Mouse (Mus musculus) right cerebral cortex, postnatal 36 days (tissue): Measurements from ENCODE around the gene Mink1.
"Not testable (repeated sequence)": the region's sequence is repeated elsewhere in the genome, so short reads cannot be mapped to it uniquely, and the experiment has no call there.

ENCODE experiments used
- DNase-seq, 2 experiments: peaks; one replicate each; pipeline ENCODE4 v3.0.0; 2022; ENCODE audit warnings: low spot score in 2 of 2, mixed read lengths in 1 of 2

The Mink1 gene

DNA sequence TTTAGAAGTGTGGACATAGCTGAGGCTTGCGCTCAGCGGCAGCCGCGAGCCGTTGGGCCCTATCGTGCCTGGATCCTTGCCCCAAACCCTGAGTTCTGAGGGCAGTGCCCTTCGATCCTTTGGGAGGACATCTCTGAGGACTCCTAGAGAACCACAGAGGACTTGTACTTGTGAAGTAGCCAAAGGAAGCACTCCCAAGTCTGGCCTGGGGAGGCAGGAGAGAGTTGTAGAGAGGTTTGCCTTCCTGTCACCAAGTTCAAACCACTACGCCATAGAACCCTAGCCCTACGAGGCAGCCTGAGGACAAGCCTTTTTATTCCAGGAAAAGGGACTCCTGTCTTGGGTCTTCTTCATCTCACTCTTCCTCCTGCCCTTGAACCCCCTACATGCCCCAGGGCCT, 5.1 kb upstream of the Mink1 start:
- no peak for DNase-seq

DNA sequence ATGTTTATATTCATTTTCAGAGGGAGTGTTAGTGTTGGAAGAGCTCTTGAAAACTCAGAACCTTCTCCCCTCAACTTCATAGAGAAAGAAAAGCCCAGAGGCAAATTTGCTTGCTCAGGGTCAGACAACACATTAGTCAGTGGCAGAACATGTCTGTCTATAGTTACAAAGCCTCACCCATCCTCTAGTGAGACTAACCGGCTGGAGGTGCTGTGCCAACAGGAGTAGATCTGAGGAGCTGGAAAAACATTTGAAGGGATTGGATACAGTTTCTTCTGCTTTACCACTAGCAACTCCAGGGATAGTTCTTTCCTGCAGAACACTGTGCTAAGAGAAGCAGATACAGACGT, 769 bp upstream of the Mink1 start:
- no peak for DNase-seq

DNA sequence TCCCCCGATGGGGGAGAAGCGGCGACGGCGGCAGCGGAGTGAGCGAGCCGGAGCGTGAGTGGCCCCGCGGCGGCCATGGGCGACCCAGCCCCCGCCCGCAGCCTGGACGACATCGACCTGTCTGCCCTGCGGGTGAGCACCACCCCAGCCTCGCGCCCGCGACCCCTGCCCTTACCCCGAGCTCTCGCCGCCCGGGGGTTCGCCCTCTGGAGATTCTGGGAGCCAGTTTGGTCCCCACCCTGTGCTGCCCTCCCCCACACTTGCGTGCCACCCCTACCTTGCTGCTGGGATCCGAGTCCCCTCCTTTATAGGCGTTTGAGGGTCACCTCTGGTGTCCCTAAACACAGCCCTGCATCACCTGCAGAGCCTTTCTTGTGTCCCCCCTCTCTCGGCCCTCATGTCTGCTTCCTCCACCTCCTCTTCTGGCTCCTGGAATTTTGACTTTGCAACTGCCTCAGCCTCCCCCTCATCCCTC, 351 bp downstream of the Mink1 start:
- no peak for DNase-seq

- DNase-seq: no peak
Observed at GRCm38 (mm10) chr11:70563470-70564275, 992 bp downstream of the Mink1 start.

GRCm38 (mm10) chr11:70564276-70564873, 1.7 kb downstream of the Mink1 start:
- DNase-seq: no peak

- DNase-seq: no peak
Observed at GRCm38 (mm10) chr11:70566586-70566985, 3.9 kb downstream of the Mink1 start.

DNA sequence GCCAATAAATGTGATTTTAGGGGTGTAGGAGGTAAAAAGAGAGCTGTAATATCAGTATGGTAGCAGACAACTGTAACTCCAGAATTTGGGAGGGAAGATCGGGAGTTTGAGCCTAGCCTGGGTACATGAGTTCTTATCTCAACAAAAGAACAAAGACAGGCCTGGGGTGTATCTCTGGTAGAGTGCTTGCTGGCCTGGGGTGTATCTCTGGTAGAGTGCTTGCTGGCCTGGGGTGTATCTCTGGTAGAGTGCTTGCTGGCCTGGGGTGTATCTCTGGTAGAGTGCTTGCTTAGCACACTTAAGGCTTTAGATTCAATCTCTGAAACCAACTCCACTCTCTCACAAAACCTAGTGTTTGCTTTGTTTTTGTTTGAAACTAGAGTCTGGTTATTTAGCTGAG, 7.9 kb downstream of the Mink1 start:
- DNase-seq: not testable (repeated sequence)

GRCm38 (mm10) chr11:70571641-70572040, 9.0 kb downstream of the Mink1 start:
- peak in 1 of 2 experiments; percentile 39 for DNase-seq

DNA sequence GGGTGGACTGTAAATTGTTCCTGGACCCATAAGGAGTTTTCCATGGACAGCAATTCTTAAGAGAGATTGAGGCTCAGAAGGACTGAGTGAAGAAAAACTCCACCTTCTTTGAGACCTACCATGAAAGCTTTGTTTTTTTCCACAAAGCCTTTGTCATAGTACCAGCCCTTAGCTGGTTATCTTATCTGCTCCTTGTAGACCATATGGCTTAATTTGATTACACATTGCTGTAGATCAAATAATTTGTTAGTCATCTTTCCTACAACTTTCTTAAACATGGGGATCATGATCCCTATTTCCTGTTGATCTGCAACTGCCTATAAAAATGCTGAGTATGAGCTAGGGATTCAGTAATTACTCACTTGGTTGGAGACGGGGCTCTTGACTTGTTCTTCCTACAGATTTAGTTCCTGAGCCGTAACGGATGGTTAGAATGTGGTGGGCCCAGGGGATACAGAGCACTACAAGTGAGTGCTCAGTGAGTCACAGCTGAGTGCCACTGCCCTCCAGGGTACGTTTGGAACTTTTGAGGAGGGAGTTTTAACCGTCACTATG, 9.7 kb downstream of the Mink1 start:
- DNase-seq: no peak

DNA sequence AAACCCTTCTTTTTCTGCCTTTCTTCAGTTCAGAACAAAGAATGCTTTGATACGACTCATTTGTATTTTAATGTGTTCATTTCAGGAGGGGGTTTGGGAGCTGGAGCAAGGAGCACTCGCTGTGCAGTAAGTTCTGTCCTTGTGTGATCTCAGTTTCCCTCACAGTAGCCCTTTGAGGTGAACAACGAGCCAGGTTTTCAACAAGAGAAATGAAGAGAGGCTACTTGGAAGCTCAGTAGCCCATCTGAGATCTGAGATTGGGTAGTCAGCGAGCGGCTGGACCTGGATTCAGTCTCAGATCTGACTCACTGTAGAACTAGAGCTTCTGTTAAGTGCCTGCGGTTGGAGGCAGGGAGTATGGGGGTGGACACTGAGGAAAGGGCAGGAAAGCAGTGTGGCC, 11.2 kb downstream of the Mink1 start:
- no peak for DNase-seq

- DNase-seq: no peak
Observed at GRCm38 (mm10) chr11:70577201-70577600, 14.5 kb downstream of the Mink1 start.

DNA sequence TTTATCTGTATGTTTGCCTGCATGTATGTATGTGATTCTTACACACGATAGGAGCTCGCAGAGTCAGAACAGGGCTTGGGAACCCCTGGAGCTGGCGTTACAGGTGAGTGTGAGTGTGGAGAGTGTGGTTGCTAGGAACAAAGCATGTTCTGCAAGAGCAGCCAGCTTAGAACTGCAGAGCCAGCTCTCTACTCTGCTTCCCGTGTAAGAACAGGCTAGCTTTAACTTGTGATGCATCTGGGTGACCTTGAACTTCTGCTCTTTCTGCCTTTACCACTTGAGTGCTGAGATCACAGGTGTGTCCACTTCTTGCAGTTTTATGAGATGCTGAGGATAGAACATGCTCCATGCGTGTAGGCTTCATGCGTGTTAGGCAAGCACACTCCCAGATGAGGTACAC, 16.3 kb downstream of the Mink1 start:
- DNase-seq: no peak

DNA sequence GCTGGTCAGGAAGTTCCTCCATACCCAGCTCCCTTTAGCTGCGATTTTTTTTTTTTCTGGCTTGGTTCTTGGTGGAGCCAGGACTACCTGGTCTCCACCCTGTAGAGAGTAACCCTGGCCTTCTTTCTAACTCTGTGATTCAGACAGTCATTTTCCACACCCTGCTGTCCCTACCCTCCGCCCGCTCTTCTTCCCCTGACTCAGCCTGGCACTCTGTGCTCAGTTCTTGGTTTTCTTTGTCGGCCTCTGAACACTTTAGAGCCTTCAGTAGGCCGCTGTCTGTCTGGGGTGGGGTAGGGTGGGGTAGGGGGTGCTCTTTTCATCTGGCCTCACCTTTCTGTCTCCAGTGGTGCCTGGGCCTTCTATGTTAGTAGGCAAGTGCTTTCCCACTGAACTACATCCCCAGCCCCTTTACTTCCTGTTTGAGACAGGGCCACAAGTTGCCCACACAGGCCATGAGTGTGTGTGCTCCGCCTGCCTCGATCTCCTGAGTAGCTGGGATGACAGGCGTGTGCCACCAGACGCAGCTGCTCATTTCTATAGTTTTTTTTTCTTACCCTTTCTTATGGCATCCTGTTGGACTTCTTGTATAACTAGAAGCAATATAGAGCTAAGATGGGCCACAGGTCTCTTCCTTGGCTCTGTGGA, 17.2 kb downstream of the Mink1 start:
- no peak for DNase-seq

- no peak for DNase-seq
Observed at GRCm38 (mm10) chr11:70580358-70580720, 17.7 kb downstream of the Mink1 start.

DNA sequence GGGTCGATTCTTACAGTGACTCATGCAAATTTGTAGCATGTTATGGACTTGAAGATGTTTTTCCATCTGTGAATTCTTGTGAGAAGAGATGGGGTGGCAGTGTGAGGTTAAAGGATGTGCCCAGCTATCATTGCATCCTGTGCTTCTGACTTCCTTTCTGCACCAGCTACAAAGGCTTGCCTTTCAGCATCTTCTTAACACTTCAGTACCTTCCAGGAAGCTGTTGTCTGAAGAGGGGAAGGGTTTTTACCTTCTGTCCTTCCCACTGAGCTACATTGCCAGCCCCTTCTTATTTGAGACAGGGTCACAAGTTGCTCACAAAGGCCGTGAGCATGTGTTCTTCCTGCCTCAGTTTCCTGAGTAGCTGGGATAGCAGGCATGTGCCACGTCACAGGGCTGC, 18.2 kb downstream of the Mink1 start:
- DNase-seq: no peak

DNA sequence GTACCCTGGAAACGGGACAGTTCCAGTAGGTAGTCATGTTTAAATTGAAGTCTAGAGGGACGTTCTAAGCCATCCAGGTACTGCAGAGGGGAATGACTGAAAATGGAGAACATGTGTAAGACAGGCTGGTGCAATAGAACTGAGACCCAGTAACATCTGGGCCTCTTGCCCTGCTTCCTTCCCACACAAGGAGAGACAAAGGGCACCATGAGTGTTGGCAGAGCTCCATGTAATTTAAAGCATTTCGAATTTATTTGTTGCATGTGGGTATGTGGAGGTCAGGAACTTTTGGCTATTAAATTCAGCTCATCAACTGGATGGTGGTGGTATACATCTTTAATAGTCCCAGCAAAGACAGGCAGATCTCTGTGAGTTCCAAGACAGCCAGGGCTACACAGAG, 19.5 kb downstream of the Mink1 start:
- no peak for DNase-seq

GRCm38 (mm10) chr11:70583022-70583714, 20.5 kb downstream of the Mink1 start:
- no peak for DNase-seq

GRCm38 (mm10) chr11:70583775-70584174, 21.1 kb downstream of the Mink1 start:
- DNase-seq: no peak

GRCm38 (mm10) chr11:70585457-70585856, 22.8 kb downstream of the Mink1 start:
- DNase-seq: no peak

DNA sequence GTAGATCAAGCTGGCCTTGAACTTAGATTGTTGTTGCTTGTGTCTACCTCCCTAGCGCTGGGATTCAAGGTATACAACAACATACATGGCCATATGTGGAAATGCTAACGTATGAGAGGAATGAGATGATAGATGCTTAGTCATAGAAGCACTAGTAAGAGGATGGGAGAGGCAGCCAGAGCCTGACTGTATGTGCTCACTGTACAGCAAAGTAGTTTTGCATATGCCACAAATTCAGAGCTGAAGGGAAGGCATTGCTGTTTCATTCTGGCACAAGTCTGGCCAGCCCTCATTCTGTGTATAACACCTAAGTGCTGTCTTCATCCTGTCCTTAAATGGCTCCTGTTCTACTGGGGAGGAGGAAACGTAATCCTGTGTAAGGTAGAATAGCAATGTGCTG, 23.6 kb downstream of the Mink1 start:
- no peak for DNase-seq

- no peak for DNase-seq
Observed at GRCm38 (mm10) chr11:70586954-70587353, 24.3 kb downstream of the Mink1 start.

DNA sequence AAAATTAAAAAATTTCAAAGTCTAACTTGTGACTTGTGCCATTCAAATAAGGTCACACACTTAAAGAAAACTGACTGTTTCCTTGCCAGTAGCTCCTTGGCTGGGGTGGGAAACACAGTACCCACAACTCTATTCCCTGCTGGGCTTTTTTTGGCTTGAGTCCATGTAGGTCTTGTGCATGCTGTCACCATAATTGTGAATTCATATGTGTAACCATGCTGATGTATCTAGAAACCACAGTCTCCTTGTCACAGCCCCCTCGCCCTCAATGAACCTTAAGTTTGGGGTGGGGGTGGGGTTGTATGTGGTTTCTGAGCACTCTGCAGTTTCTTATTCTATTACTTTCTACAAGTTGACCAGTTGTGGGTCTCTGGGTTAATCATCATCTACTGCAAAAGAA, 29.1 kb downstream of the Mink1 start:
- no peak for DNase-seq
